Mouse (Mus musculus) ES-E14 (cell line): ENCODE measurements around the gene Mrpl54. TPM values are rescaled to one million over a fixed set of nuclear protein-coding genes. Genes with fewer than 3 reads are reported as not detected.

Source experiments
- DNase-seq: peaks from one replicate; pipeline ENCODE4 v3.0.0-alpha.2; 2013; ENCODE audit warnings: low read depth, low spot score
- H3K27ac ChIP-seq: 2 replicates; pipeline ENCODE4 v1.5.1; 2012; ENCODE audit warnings: low read depth, mild to moderate bottlenecking, low read length, moderate library complexity, mixed read lengths; ENCODE audit not compliant: poor library complexity, insufficient read depth, severe bottlenecking
- H3K36me3 ChIP-seq: 2 replicates; pipeline ENCODE4 v1.6.1; 2012; ENCODE audit warnings: mild to moderate bottlenecking, low read length, moderate library complexity, mixed read lengths; ENCODE audit not compliant: control insufficient read depth, poor library complexity, insufficient read depth, severe bottlenecking
- H3K4me1 ChIP-seq, 2 experiments: fragments of 150-350 bp in 1 of 2; sonication (generic) in 1 of 2; 2 replicates each; pipeline ENCODE4 v1.6.1; 2012; ENCODE audit warnings: low read length in 2 of 2, mild to moderate bottlenecking in 1 of 2, mixed read lengths in 1 of 2; ENCODE audit not compliant: control insufficient read depth in 2 of 2, insufficient read depth in 2 of 2, poor library complexity in 1 of 2
- H3K4me3 ChIP-seq, 2 experiments: fragments of 150-350 bp in 1 of 2; sonication (generic) in 1 of 2; 2 replicates each; pipeline ENCODE4 v1.5.1; 2012; ENCODE audit warnings: low read length in 2 of 2, low read depth in 1 of 2, mild to moderate bottlenecking in 1 of 2, mixed read lengths in 1 of 2; ENCODE audit not compliant: insufficient read depth in 1 of 2, poor library complexity in 1 of 2, severe bottlenecking in 1 of 2
- H3K9ac ChIP-seq: 2 replicates; pipeline ENCODE4 v1.6.1; 2012; ENCODE audit warnings: low read depth, mild to moderate bottlenecking, low read length, mixed read lengths; ENCODE audit not compliant: poor library complexity, insufficient read depth, severe bottlenecking
- H3K9me3 ChIP-seq: fragments of 150-350 bp; sonication (generic); 2 replicates; pipeline ENCODE4 v1.6.1; 2012; ENCODE audit warnings: low read depth, mild to moderate bottlenecking, low read length; ENCODE audit not compliant: control insufficient read depth, insufficient read depth
- CHD2 ChIP-seq: IDR thresholded peaks from 2 replicates; pipeline ENCODE4 v1.6.1; 2014; ENCODE audit warnings: mild to moderate bottlenecking, low read depth, low read length, inconsistent platforms
- HCFC1 ChIP-seq: IDR thresholded peaks from 2 replicates; pipeline ENCODE4 v1.6.1; 2012; ENCODE audit warnings: low read length, inconsistent platforms, borderline replicate concordance; ENCODE audit not compliant: insufficient read depth
- MAFK ChIP-seq: IDR thresholded peaks from 2 replicates; pipeline ENCODE4 v1.6.1; 2014; ENCODE audit warnings: mild to moderate bottlenecking, low read depth, low read length, inconsistent platforms; ENCODE audit not compliant: insufficient read depth
- ZC3H11A ChIP-seq: IDR thresholded peaks from 2 replicates; pipeline ENCODE4 v1.6.1; 2012; ENCODE audit warnings: low read depth, mild to moderate bottlenecking, inconsistent platforms, low read length, borderline replicate concordance
- ZNF384 ChIP-seq: IDR thresholded peaks from 2 replicates; pipeline ENCODE4 v1.6.1; 2012; ENCODE audit warnings: low read depth, low read length, inconsistent platforms
- in situ Hi-C, 2 experiments: fragments of 600-800 bp; cut with MboI; formaldehyde crosslinking; loops; one replicate each; pipeline ENCODE4 v1.15.1; 2025; ENCODE audit warnings: low sequenced_read_pairs in 2 of 2, inconsistent platforms in 1 of 2; ENCODE audit not compliant: unreplicated experiment in 2 of 2
- total RNA-seq: library from RNA; depleted of rRNA; stranded (reverse); fragments of 300-350 nt; gene quantifications from 2 replicates; pipeline ENCODE4 v1.2.3, GENCODE M21; 2012

Mrpl54 gene
- total RNA-seq, 1 experiment: 138 TPM

- TF ChIP-seq HCFC1: no peak
- no peak for TF ChIP-seq ZNF384
- no peak for TF ChIP-seq CHD2
- TF ChIP-seq ZC3H11A: no peak
- TF ChIP-seq MAFK: no peak
These were observed 32.5 kb downstream of the Mrpl54 start for GRCm38 (mm10) chr10:81234206-81234605.

DNA sequence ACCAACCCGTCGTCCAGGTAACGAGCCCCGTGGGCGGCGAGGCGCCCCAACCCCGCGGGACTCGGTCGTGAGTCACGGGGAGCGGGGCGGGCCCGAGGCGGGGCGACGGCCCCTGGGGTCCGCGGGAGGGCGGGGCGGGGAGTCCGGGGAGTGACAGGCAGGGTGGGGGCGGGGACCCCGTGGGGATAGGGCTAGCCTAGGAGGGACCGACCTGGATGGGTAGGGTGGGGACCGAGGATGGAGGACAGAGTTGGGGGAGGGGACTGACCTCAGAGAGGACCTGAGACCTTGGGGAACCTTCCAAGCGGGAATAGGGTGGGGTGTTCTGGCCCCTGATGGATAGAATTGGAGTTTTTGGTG lies 33.5 kb downstream of the Mrpl54 start:
- DNase-seq: no peak
- peak overlapping the region; percentile 88 to 96 for H3K4me3 ChIP-seq
- no peaks in the 10 kb centered on the region for H3K9me3 ChIP-seq
- H3K36me3 ChIP-seq: no peaks in the 10 kb centered on the region
- H3K9ac ChIP-seq: peak overlapping the region; percentile 78
- H3K4me1 ChIP-seq: peaks cover 4 to 27% of the 10 kb centered on the region in 2 experiments; a peak in 3 of 4 replicates
- in situ Hi-C loops: no loop called here
- peak overlapping the region; percentile 51; the same call in 1 of the 2 replicates for H3K27ac ChIP-seq
- no peak for TF ChIP-seq ZNF384
- no peak for TF ChIP-seq HCFC1
- TF ChIP-seq MAFK: no peak
- TF ChIP-seq CHD2: no peak
- no peak for TF ChIP-seq ZC3H11A

More at GRCm38 (mm10) chr10:81234206-81234605, 32.5 kb downstream of the Mrpl54 start:
- no peaks in the 10 kb centered on the region for H3K36me3 ChIP-seq
- H3K9ac ChIP-seq: no peak overlapping the region
- in situ Hi-C loops: no loop called here
- H3K27ac ChIP-seq: no peak overlapping the region
- no peaks in the 10 kb centered on the region for H3K9me3 ChIP-seq
- H3K4me3 ChIP-seq: no peak overlapping the region
- no peak for DNase-seq
- peaks cover 4 to 27% of the 10 kb centered on the region in 2 experiments; a peak in 3 of 4 replicates for H3K4me1 ChIP-seq

DNA sequence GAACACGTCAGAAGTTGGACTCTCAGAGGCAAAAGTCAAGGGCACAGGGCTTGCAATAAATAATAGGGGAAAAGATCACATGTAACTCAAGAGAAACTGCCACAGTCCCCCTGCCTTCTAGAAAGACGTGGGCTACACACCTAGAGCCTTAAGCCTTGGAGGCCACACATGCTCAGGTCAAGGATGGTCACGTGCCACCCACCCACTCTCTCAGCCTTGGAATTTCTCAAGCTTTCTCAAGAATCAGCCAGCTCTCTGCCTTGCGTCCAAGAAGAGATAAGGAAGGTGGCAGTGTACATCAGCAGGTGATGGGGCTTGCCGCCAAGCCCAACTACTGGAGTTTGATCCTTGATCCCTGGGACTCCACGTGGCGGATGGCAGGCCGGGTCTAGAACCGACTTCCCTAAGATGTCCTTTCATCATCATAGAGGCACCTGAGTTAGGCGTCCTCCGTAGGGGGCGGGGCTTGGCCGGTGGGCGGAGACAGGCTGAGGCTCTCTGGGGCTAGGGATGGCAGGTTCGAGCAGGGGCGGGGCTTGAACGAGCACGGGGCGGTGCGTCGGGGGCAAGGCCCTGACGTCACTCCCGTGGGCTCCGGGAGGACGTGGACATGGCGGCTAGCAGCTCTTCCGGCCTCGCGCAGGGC lies 34.0 kb downstream of the Mrpl54 start, which contains the start of gene Zfr2:
Zfr2 (plus strand) TSS at position 576 of the 646 bp plus-strand sequence.
- peak; percentile 91 for DNase-seq
- no peaks in the 10 kb centered on the region for H3K36me3 ChIP-seq
- peaks cover 4 to 24% of the 10 kb centered on the region in 2 experiments; a peak in 3 of 4 replicates for H3K4me1 ChIP-seq
- H3K9me3 ChIP-seq: no peaks in the 10 kb centered on the region
- TF ChIP-seq ZC3H11A (no peak), HCFC1 (no peak), ZNF384 (no peak), MAFK (no peak), CHD2 (no peak)
- peak within 1 kb of the TSS; percentile 78 for H3K9ac ChIP-seq
- peak within 1 kb of the TSS; percentile 88 to 96 for H3K4me3 ChIP-seq
- in situ Hi-C loops: no loop called here
- H3K27ac ChIP-seq: peak within 1 kb of the TSS; percentile 51; the same call in 1 of the 2 replicates

DNA sequence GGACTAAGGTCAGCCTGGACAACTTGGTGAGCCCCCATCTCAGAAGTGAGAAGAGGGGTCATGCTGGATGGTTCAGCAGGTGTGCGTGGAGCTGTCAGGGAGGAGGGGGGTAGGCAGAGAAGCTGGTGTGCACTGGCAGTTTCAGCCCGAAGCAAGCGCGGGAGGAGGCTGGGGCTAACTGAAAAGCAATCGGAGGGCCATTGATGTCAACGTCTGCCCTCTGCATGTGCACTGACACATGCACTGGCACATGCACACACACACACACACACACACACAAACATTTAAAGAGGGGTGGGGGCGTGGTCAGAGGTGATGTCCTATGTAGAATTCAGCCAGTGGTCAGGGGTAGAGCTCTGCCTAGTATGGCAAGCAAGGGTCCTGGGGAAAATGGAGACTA lies 35.3 kb downstream of the Mrpl54 start:
- Histone ChIP-seq H3K36me3 (no peaks in the 10 kb centered on the region), H3K4me3 (no peak overlapping the region), H3K4me1 (peaks cover 3 to 22% of the 10 kb centered on the region in 2 experiments; a peak in 3 of 4 replicates), H3K9me3 (no peaks in the 10 kb centered on the region), H3K9ac (no peak overlapping the region), H3K27ac (no peak overlapping the region)
- in situ Hi-C loops: no loop called here
- no peak for DNase-seq
- TF ChIP-seq MAFK (no peak), ZNF384 (no peak), CHD2 (no peak), HCFC1 (no peak), ZC3H11A (no peak)
